Mouse (Mus musculus) bone marrow, adult 2 months (tissue): ENCODE data around the gene Gm10718.
"Not testable (repeated sequence)": the region's sequence is repeated elsewhere in the genome, so short reads cannot be mapped to it uniquely, and the experiment has no call there.

Source experiments
- CTCF ChIP-seq: fragments of 200-500 bp; IDR thresholded peaks from 2 replicates; pipeline ENCODE4 v1.5.1; 2011; ENCODE audit warnings: low read length, control low read depth; ENCODE audit not compliant: control insufficient read depth, insufficient read depth
- POLR2A ChIP-seq: fragments of 200-500 bp; IDR thresholded peaks from 2 replicates; pipeline ENCODE4 v1.6.1; 2011; ENCODE audit warnings: low read depth, mild to moderate bottlenecking, control low read depth, low read length, borderline replicate concordance; ENCODE audit not compliant: control insufficient read depth

- TF ChIP-seq CTCF, POLR2A: not testable (repeated sequence)
Measured at GRCm38 (mm10) chr9:3027200-3027599, 3.9 kb downstream of the Gm10718 start.
